Mouse (Mus musculus) CD4-positive, CD25-positive, alpha-beta regulatory T cell, adult 2 months (primary cell): ENCODE results near the gene Slc13a1.
"Not testable (repeated sequence)": the region's sequence is repeated elsewhere in the genome, so short reads cannot be mapped to it uniquely, and the experiment has no call there.

Experiments
- DNase-seq: peaks from one replicate; pipeline ENCODE4 v3.0.0-alpha.2; 2012; ENCODE audit warnings: low read depth, low spot score

Gene Slc13a1

GRCm38 (mm10) chr6:24167734-24168327 lies at the start of gene Slc13a1:
Gene Slc13a1, minus strand, starts transcription at chr6:24168092.
- DNase-seq, result no peak

GRCm38 (mm10) chr6:24207866-24208265 lies 40.0 kb upstream of the Slc13a1 start:
- DNase-seq, result no peak

DNA sequence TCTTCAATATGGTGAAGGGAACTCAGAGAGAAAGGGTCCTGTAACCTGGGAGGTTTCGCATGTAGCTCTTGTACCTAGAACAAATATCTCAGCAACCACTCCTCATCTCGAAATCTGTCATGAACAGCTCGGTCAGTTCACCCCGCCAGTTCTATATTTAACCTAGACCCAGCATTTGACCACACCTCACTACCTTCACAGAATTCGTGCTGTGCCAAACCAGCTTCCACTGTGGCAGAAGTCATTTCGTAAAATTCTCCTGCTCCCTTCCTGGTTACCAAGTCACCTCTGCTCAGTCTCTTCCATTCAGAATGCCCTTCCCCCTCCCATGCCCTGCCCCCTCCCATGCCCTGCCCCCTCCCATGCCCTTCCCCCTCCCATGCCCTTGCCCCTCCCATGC lies 34.3 kb upstream of the Slc13a1 start:
- no peak for DNase-seq

- DNase-seq, result no peak
These were observed 33.0 kb upstream of the Slc13a1 start for GRCm38 (mm10) chr6:24200644-24201484.

DNA sequence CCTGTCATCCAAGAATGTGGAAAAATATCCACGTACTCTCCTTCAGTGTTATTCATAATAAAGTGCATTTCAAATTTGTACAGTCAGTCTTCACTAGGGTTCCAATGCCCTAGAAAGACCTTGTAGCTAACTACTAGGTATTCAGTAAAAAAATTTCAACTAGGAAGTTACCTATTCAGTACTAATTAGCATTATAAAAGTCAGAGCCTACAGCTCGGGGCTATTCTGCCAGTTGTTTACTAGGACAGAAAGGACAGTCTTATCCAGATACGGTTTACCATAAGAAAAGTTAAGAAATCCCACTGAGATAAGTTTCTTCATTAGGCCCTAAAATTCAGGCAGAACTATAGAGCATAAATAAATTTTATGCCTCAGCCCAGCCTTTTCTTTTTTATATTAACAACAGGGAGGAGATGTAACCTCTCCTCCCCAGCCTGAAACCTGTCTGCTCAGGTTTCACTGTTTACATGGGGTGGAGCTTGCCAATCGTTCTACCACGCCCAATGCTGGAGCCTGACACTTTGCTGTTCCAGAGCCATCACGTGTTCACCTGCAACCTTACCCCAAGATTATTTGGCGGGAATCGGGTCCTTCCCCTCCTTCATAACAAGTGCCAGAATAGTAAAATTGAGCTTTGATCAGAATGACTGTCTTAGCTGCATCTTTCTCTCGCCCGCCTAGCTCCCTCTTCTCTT lies 29.8 kb upstream of the Slc13a1 start:
- not testable (repeated sequence) for DNase-seq

GRCm38 (mm10) chr6:24196406-24196805 lies 28.5 kb upstream of the Slc13a1 start:
- not testable (repeated sequence) for DNase-seq

GRCm38 (mm10) chr6:24183439-24183838 lies 15.5 kb upstream of the Slc13a1 start:
- no peak for DNase-seq

DNA sequence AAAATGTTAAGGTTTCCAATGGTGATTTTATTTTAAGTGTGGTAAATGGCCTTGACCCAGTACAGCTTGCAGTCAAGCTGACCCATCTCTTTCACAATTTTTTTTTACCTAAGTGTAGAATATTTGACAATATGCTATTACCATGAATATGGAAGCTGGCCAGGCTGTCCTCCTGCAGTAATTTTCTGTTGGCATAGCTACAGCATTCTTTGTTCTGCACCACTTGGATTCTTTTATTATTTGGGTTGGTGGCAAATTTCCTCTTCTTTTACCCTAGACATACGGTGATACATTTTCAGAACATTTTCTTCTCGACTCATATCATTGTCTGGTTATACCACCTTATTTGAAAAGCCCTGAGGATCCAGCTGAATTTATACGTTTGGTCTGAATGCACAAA lies 7.5 kb upstream of the Slc13a1 start:
- DNase-seq, result no peak

DNA sequence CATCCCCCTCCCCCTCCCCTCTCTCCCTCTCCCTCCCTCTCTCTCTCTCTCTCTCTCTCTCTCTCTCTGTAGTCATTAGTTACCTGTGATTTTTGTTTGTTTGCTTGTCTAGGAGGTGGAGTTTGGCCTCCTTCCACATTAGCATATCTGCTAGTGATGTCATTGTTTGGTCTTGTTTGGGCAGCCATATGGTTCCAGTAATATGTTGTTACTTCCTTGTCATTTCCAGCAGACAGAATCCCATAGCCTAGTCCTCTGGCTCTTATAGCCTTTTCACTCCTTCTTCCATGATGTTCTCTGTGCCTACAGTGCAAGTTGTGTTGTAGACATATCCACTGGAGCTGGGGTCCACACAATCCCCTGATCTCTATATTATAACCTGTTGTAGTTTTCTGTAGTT lies 6.1 kb upstream of the Slc13a1 start:
- DNase-seq, result no peak

DNA sequence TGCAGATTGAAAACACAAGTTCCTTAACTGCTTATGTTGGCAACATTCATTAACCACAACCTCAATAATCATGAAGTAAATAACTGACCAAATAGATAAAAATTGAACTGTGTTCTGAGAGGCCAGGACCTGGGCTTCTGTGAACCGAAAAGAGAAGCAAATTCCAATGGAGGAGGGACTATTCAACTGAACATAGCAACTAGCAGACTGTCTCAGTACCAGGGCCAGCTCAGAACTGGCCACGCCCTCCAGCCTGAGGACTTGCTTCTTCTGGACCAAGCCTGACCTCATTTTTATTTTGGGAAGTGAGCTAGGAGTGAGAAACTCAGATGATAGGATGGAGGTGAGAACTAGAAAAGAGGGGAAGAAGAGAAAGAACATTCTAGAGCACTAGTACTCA lies 4.8 kb upstream of the Slc13a1 start:
- DNase-seq, result no peak

GRCm38 (mm10) chr6:24166772-24167171 lies 1.1 kb downstream of the Slc13a1 start:
- peak; percentile 9 for DNase-seq

DNA sequence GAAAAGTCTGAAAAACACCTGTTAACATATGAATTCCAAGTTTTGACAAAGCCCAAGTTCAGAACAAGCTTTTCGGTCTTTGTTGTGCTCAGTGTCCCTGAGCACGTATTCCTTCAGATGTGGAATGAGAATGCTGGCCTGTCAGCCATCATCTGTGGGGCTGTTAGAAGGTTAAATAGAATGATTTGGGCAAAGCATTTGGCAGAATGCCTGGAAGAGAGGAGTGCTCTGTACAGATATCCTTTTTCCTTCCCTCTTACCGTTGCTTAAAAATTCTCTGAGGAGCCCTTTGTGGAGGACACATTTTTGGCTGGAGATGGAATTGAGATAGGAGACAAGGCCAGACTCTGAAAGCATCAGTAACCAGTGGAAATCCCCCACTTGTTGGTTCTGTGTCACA lies 2.6 kb downstream of the Slc13a1 start:
- no peak for DNase-seq

DNA sequence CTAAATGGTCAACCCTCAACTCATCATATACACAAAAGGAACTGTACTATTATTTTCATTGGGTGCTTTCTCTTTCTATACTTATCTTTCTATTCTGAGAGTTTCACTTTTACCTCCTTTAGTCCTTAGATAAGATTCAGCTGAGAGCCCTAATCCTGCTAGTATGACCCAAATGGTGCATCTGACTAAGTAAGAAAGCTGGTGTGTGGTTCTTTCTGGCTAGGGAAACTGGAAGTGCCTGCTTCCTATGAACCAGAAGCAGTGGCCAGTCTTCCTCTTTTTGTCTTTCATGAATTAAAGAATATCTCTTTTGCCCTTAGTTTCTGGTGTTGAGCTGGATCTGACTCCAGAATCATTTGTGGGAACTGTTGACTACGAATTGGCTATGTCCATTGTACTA lies 8.1 kb downstream of the Slc13a1 start:
- DNase-seq, result no peak

DNA sequence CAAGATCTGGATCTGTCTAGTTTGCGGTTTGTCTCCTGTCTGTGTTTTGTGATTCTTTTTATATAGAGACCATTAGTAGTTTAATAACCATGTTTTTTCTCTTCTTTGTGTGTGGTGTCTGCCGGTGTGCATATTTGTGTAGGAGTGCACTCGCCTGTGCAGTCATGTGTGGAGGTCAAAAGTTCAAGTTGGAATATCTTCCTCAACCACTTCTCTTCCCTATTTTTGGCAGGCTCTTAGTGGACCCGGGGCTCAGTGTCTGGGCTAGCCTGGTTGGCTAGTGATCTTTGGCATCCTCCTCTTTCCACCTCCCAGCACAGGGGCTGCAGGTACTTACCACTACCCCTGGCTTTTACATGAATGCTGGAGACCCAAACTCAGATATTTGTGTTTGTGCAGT lies 13.0 kb downstream of the Slc13a1 start:
- no peak for DNase-seq

GRCm38 (mm10) chr6:24132951-24133350 lies 34.9 kb downstream of the Slc13a1 start:
- DNase-seq, result no peak

- DNase-seq, result no peak
These were observed 45.3 kb downstream of the Slc13a1 start for GRCm38 (mm10) chr6:24122632-24123031.

GRCm38 (mm10) chr6:24111614-24112013 lies 56.3 kb downstream of the Slc13a1 start:
- DNase-seq, result no peak

DNA sequence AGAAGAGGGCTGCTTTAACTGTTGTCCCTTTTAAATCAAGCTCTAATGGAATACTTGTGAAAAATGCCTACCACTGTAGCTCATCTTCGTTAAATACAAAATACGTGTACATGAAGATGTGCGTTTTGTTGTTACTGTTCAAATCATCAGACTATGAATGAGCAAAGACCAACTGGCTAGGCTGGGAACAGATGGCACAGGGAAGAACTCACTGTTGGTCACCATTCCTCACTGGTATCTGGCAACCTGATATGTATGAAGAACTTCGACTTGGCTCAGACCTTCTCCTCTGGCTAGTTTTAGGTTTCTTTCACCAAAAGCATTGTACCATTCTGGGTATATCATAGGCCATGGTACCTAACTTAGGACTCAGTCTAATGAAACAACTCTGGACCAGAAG lies 59.4 kb downstream of the Slc13a1 start:
- no peak for DNase-seq

DNA sequence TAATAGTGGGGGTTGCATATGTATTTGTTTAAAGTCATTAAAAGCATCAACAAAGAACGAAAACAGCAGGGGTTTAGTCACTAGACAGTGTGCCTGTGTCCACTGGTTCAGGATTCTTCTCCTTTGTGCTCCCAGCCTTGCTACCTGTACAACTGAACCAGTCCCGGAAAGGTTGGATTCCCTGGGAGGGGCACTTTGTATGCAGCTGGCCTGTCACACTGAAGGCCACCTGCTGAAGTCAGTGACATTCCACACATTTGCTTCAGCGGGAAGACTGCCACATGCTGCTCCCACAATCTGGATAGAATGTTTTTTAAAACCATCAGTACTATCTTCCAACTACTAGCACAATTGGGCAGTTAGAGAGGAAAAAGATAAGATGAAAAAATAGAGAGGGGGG lies 61.7 kb downstream of the Slc13a1 start:
- DNase-seq, result no peak

- no peak for DNase-seq
These were observed 62.2 kb downstream of the Slc13a1 start for GRCm38 (mm10) chr6:24105681-24106080.

- DNase-seq, result no peak
These were observed 66.6 kb downstream of the Slc13a1 start for GRCm38 (mm10) chr6:24101281-24101680.

DNA sequence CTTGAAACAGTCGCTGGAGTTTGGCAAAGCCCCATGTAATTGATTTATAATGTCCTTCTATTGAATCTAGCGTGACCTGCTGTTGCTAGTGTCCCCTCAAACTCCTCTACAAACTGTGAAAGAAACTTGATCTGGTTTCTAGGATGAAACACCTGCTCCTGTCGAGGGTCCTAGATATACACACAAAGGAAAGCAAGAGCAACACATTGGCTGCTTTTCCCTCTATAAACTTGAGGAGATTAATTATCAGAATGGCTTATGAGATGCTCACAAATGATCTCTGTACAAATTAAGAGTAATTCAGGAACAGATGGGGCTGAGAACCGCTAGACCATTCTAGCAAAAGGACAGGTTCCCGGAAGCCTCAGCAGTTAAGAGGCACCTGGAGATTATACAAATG lies 67.2 kb downstream of the Slc13a1 start:
- DNase-seq, result no peak

DNA sequence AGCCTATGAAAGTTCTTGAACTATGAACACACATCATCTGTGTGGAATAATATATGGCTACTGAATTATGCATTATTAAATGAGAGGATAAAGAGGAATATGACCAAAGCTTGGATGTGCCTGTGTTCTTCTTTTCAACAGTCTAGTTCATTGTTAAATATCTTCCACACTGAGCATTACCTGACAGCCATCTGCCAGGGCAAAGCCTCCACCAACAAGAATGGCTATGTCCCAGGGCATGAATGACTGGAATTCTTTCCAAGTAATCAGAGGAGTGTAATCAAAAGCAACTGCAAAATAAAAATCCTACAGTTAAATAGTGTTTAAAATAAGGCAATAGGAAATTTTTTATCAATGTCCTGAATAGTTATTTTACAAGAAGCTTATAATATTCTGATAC lies 70.5 kb downstream of the Slc13a1 start:
- DNase-seq, result no peak
